Mouse (Mus musculus) embryonic fibroblast, embryonic 13.5 days (primary cell): Measurements from ENCODE around the gene Hoxa3.
A peak's percentile ranks its signal among the peaks of the same experiment; 100 is the strongest.

ENCODE experiments used
- CTCF ChIP-seq: IDR thresholded peaks from 2 replicates; pipeline ENCODE4 v1.5.1; 2011; ENCODE audit warnings: mild to moderate bottlenecking, control low read depth, low read length, moderate library complexity, borderline replicate concordance; ENCODE audit not compliant: insufficient read depth
- POLR2A ChIP-seq: IDR thresholded peaks from 2 replicates; pipeline ENCODE4 v1.6.1; 2011; ENCODE audit warnings: low read depth, mild to moderate bottlenecking, control low read depth, low read length, moderate library complexity

DNA sequence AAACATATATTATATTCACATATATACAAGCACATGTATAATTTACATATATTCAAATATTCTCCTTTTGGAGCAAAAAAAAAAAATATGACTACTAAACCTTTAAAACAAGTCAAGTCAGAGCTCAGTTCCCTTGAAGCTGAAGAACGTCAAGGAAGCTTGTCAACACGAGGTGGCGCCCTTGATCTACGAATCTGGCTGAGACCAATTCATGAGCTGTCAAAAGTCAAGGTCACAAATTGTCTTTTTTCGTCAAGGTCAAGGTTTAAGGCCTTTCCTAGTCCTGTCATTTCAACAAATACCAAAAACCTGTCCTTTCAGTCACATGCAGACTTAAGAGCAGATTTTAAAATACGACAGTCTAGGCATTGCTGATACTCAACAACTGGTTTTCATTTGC, 43.8 kb upstream of the Hoxa3 start:
- TF ChIP-seq CTCF (peak; percentile 69; the same call in 1 of the 2 replicates), POLR2A (no peak)
